Mouse (Mus musculus): ENCODE measurements around the gene Stard3.
A peak's percentile ranks its signal among the peaks of the same experiment; 100 is the strongest.

Stard3 gene

GRCm38 (mm10) chr11:98358161-98359083 is at the start of gene Stard3:
TSS of gene Stard3 (plus strand) at chr11:98358368.
- DNase-seq, result peak; percentile 94 to 95

GRCm38 (mm10) chr11:98313790-98314323 is 44.3 kb upstream of the Stard3 start:
- no peak for DNase-seq

GRCm38 (mm10) chr11:98317479-98317878 is 40.7 kb upstream of the Stard3 start:
- no peak for DNase-seq

- no peak for DNase-seq
Measured at GRCm38 (mm10) chr11:98318421-98319116, 39.6 kb upstream of the Stard3 start.

GRCm38 (mm10) chr11:98319120-98319519 is 39.0 kb upstream of the Stard3 start:
- no peak for DNase-seq

- DNase-seq, result no peak
Measured at GRCm38 (mm10) chr11:98319544-98319943, 38.6 kb upstream of the Stard3 start.

GRCm38 (mm10) chr11:98319944-98320343 is 38.2 kb upstream of the Stard3 start:
- no peak for DNase-seq

- DNase-seq, result no peak
Measured at GRCm38 (mm10) chr11:98320381-98320780, 37.8 kb upstream of the Stard3 start.

GRCm38 (mm10) chr11:98320806-98321676 is 37.1 kb upstream of the Stard3 start:
- DNase-seq, result no peak

- DNase-seq, result no peak
Measured at GRCm38 (mm10) chr11:98321677-98322003, 36.5 kb upstream of the Stard3 start.

GRCm38 (mm10) chr11:98322159-98322558 is 36.0 kb upstream of the Stard3 start:
- no peak for DNase-seq

GRCm38 (mm10) chr11:98323136-98323866 is 34.9 kb upstream of the Stard3 start:
- no peak for DNase-seq

- peak; percentile 53 to 61 for DNase-seq
Measured at GRCm38 (mm10) chr11:98323933-98324332, 34.2 kb upstream of the Stard3 start.

GRCm38 (mm10) chr11:98325191-98325820 is 32.9 kb upstream of the Stard3 start:
- DNase-seq, result no peak

- DNase-seq, result no peak
Measured at GRCm38 (mm10) chr11:98325821-98326218, 32.3 kb upstream of the Stard3 start.

GRCm38 (mm10) chr11:98326741-98327135 is 31.4 kb upstream of the Stard3 start:
- no peak for DNase-seq

- DNase-seq, result peak in 1 of 2 experiments; percentile 47
Measured at GRCm38 (mm10) chr11:98327136-98328030, 30.8 kb upstream of the Stard3 start.

- peak in 1 of 2 experiments; percentile 34 for DNase-seq
Measured at GRCm38 (mm10) chr11:98328031-98328370, 30.2 kb upstream of the Stard3 start.

- DNase-seq, result peak in 1 of 2 experiments; percentile 43
Measured at GRCm38 (mm10) chr11:98328371-98329069, 29.6 kb upstream of the Stard3 start.
